Mouse (Mus musculus): ENCODE results near the gene Scamp1. TPM values are rescaled to one million over a fixed set of nuclear protein-coding genes. Genes with fewer than 3 reads are reported as not detected.

Scamp1 gene
- total RNA-seq, 1 experiment = 15.5 TPM

- no peak for TF ChIP-seq CHD2 (IDR thresholded peaks at IDR 0.05; ENCODE audit: low read depth, low read length)
- no peak for TF ChIP-seq MAFK (IDR thresholded peaks at IDR 0.05; ENCODE audit: insufficient read depth, low read depth, low read length)
- no peak for TF ChIP-seq ZC3H11A (IDR thresholded peaks at IDR 0.05; ENCODE audit: borderline replicate concordance, low read depth, low read length)
- no peak for TF ChIP-seq ZNF384 (IDR thresholded peaks at IDR 0.05; ENCODE audit: low read depth, low read length)
- TF ChIP-seq HCFC1 (IDR thresholded peaks at IDR 0.05; ENCODE audit: borderline replicate concordance, insufficient read depth, low read length) = no peak
- in situ Hi-C loops (cut with MboI; ENCODE audit: low sequenced_read_pairs in 2 of 2, unreplicated experiment in 2 of 2) = no loop called here
- no peak for DNase-seq (ENCODE audit: low read depth, low spot score)
- H3K4me1 ChIP-seq (ENCODE audit: control insufficient read depth in 2 of 2, insufficient read depth in 2 of 2, low read length in 2 of 2, poor library complexity in 1 of 2) = 0 out of 4 replicates have a peak, but pooled peaks cover 0 to 2% of the 10 kb centered on the region in 2 experiments
- H3K9ac ChIP-seq (ENCODE audit: insufficient read depth, low read depth, low read length, poor library complexity, severe bottlenecking) = no peak overlapping the region
- no peak overlapping the region for H3K4me3 ChIP-seq (ENCODE audit: insufficient read depth in 1 of 2, low read depth in 1 of 2, low read length in 2 of 2, poor library complexity in 1 of 2, severe bottlenecking in 1 of 2)
- H3K36me3 ChIP-seq (ENCODE audit: control insufficient read depth, insufficient read depth, low read length, poor library complexity, severe bottlenecking) = no peaks in the 10 kb centered on the region
- no peaks in the 10 kb centered on the region for H3K9me3 ChIP-seq (ENCODE audit: control insufficient read depth, insufficient read depth, low read depth, low read length)
- H3K27ac ChIP-seq (ENCODE audit: insufficient read depth, low read depth, low read length, poor library complexity, severe bottlenecking) = no peak overlapping the region
These were observed 62.0 kb downstream of the Scamp1 start for GRCm38 (mm10) chr13:94223609-94224008.

- DNase-seq (ENCODE audit: low read depth, low spot score) = no peak
- H3K36me3 ChIP-seq (ENCODE audit: control insufficient read depth, insufficient read depth, low read length, poor library complexity, severe bottlenecking) = peaks cover 5% of the 10 kb centered on the region; the same call in 1 of the 2 replicates
- H3K9me3 ChIP-seq (ENCODE audit: control insufficient read depth, insufficient read depth, low read depth, low read length) = no peaks in the 10 kb centered on the region
- H3K4me1 ChIP-seq (ENCODE audit: control insufficient read depth in 2 of 2, insufficient read depth in 2 of 2, low read length in 2 of 2, poor library complexity in 1 of 2) = no peaks in the 10 kb centered on the region
- H3K4me3 ChIP-seq (ENCODE audit: insufficient read depth in 1 of 2, low read depth in 1 of 2, low read length in 2 of 2, poor library complexity in 1 of 2, severe bottlenecking in 1 of 2) = no peak overlapping the region
- in situ Hi-C loops (cut with MboI; ENCODE audit: low sequenced_read_pairs in 2 of 2, unreplicated experiment in 2 of 2) = no loop called here
- no peak for TF ChIP-seq HCFC1 (IDR thresholded peaks at IDR 0.05; ENCODE audit: borderline replicate concordance, insufficient read depth, low read length)
- no peak for TF ChIP-seq CHD2 (IDR thresholded peaks at IDR 0.05; ENCODE audit: low read depth, low read length)
- no peak overlapping the region for H3K9ac ChIP-seq (ENCODE audit: insufficient read depth, low read depth, low read length, poor library complexity, severe bottlenecking)
- H3K27ac ChIP-seq (ENCODE audit: insufficient read depth, low read depth, low read length, poor library complexity, severe bottlenecking) = no peak overlapping the region
These were observed 72.9 kb downstream of the Scamp1 start for GRCm38 (mm10) chr13:94212716-94213115.

- Histone ChIP-seq H3K9me3 (ENCODE audit: control insufficient read depth, insufficient read depth, low read depth, low read length) (no peaks in the 10 kb centered on the region), H3K27ac (ENCODE audit: insufficient read depth, low read depth, low read length, poor library complexity, severe bottlenecking) (no peak overlapping the region), H3K4me3 (ENCODE audit: insufficient read depth in 1 of 2, low read depth in 1 of 2, low read length in 2 of 2, poor library complexity in 1 of 2, severe bottlenecking in 1 of 2) (no peak overlapping the region), H3K4me1 (ENCODE audit: control insufficient read depth in 2 of 2, insufficient read depth in 2 of 2, low read length in 2 of 2, poor library complexity in 1 of 2) (no peaks in the 10 kb centered on the region), H3K36me3 (ENCODE audit: control insufficient read depth, insufficient read depth, low read length, poor library complexity, severe bottlenecking) (peaks cover 5% of the 10 kb centered on the region; the same call in 1 of the 2 replicates), H3K9ac (ENCODE audit: insufficient read depth, low read depth, low read length, poor library complexity, severe bottlenecking) (no peak overlapping the region)
- TF ChIP-seq HCFC1 (IDR thresholded peaks at IDR 0.05; ENCODE audit: borderline replicate concordance, insufficient read depth, low read length) = no peak
- TF ChIP-seq ZNF384 (IDR thresholded peaks at IDR 0.05; ENCODE audit: low read depth, low read length) = no peak
- TF ChIP-seq MAFK (IDR thresholded peaks at IDR 0.05; ENCODE audit: insufficient read depth, low read depth, low read length) = no peak
- TF ChIP-seq ZC3H11A (IDR thresholded peaks at IDR 0.05; ENCODE audit: borderline replicate concordance, low read depth, low read length) = no peak
- TF ChIP-seq CHD2 (IDR thresholded peaks at IDR 0.05; ENCODE audit: low read depth, low read length) = no peak
- in situ Hi-C loops (cut with MboI; ENCODE audit: low sequenced_read_pairs in 2 of 2, unreplicated experiment in 2 of 2) = no loop called here
- no peak for DNase-seq (ENCODE audit: low read depth, low spot score)
These were observed 73.5 kb downstream of the Scamp1 start for GRCm38 (mm10) chr13:94212179-94212578.

GRCm38 (mm10) chr13:94211236-94212119 is 74.2 kb downstream of the Scamp1 start:
- peaks cover 5% of the 10 kb centered on the region; the same call in 1 of the 2 replicates for H3K36me3 ChIP-seq (ENCODE audit: control insufficient read depth, insufficient read depth, low read length, poor library complexity, severe bottlenecking)
- no peak overlapping the region for H3K9ac ChIP-seq (ENCODE audit: insufficient read depth, low read depth, low read length, poor library complexity, severe bottlenecking)
- no peak overlapping the region for H3K4me3 ChIP-seq (ENCODE audit: insufficient read depth in 1 of 2, low read depth in 1 of 2, low read length in 2 of 2, poor library complexity in 1 of 2, severe bottlenecking in 1 of 2)
- DNase-seq (ENCODE audit: low read depth, low spot score) = no peak
- no peak overlapping the region for H3K27ac ChIP-seq (ENCODE audit: insufficient read depth, low read depth, low read length, poor library complexity, severe bottlenecking)
- in situ Hi-C loops (cut with MboI; ENCODE audit: low sequenced_read_pairs in 2 of 2, unreplicated experiment in 2 of 2) = no loop called here
- no peaks in the 10 kb centered on the region for H3K4me1 ChIP-seq (ENCODE audit: control insufficient read depth in 2 of 2, insufficient read depth in 2 of 2, low read length in 2 of 2, poor library complexity in 1 of 2)
- TF ChIP-seq ZC3H11A (IDR thresholded peaks at IDR 0.05; ENCODE audit: borderline replicate concordance, low read depth, low read length) = no peak
- no peak for TF ChIP-seq MAFK (IDR thresholded peaks at IDR 0.05; ENCODE audit: insufficient read depth, low read depth, low read length)
- no peak for TF ChIP-seq HCFC1 (IDR thresholded peaks at IDR 0.05; ENCODE audit: borderline replicate concordance, insufficient read depth, low read length)
- no peak for TF ChIP-seq CHD2 (IDR thresholded peaks at IDR 0.05; ENCODE audit: low read depth, low read length)
- no peak for TF ChIP-seq ZNF384 (IDR thresholded peaks at IDR 0.05; ENCODE audit: low read depth, low read length)
- no peaks in the 10 kb centered on the region for H3K9me3 ChIP-seq (ENCODE audit: control insufficient read depth, insufficient read depth, low read depth, low read length)
